Mouse (Mus musculus) urinary bladder, adult 2 months (tissue): ENCODE data around the gene Tmco1. TPM values are rescaled to one million over a fixed set of nuclear protein-coding genes. Genes with fewer than 3 reads are reported as not detected.

ENCODE experiments used
- DNase-seq: peaks from one replicate; pipeline ENCODE4 v3.0.0; 2022; ENCODE audit warnings: low spot score
- polyA plus RNA-seq: library from polyadenylated mRNA; depleted of rRNA; stranded (reverse); fragments of >200 nt; gene quantifications from 2 replicates; pipeline ENCODE4 v1.2.3, GENCODE M21; 2012; rRNA removed

The Tmco1 gene
- polyA plus RNA-seq: 120 and 134 TPM in 2 replicates

- peak; percentile 99 for DNase-seq
Measured at GRCm38 (mm10) chr1:167308261-167309054, at the start of gene Tmco1. Gene Tmco1 (plus strand): TSS chr1:167308378.

GRCm38 (mm10) chr1:167259702-167260101 lies 48.5 kb upstream of the Tmco1 start:
- DNase-seq: no peak

- DNase-seq: no peak
Measured at GRCm38 (mm10) chr1:167261750-167262149, 46.4 kb upstream of the Tmco1 start.

GRCm38 (mm10) chr1:167262489-167263041 lies 45.6 kb upstream of the Tmco1 start:
- no peak for DNase-seq

- no peak for DNase-seq
Measured at GRCm38 (mm10) chr1:167265366-167265765, 42.8 kb upstream of the Tmco1 start.

GRCm38 (mm10) chr1:167266720-167267119 lies 41.5 kb upstream of the Tmco1 start:
- DNase-seq: no peak

GRCm38 (mm10) chr1:167268360-167269063 lies 39.7 kb upstream of the Tmco1 start:
- no peak for DNase-seq

- no peak for DNase-seq
Measured at GRCm38 (mm10) chr1:167269350-167269811, 38.8 kb upstream of the Tmco1 start.

- DNase-seq: no peak
Measured at GRCm38 (mm10) chr1:167269856-167270270, 38.3 kb upstream of the Tmco1 start.

- no peak for DNase-seq
Measured at GRCm38 (mm10) chr1:167270342-167271111, 37.7 kb upstream of the Tmco1 start.

GRCm38 (mm10) chr1:167271304-167271703 lies 36.9 kb upstream of the Tmco1 start:
- no peak for DNase-seq

GRCm38 (mm10) chr1:167271841-167272240 lies 36.3 kb upstream of the Tmco1 start:
- DNase-seq: no peak

GRCm38 (mm10) chr1:167273380-167274163 lies 34.6 kb upstream of the Tmco1 start:
- DNase-seq: no peak

- no peak for DNase-seq
Measured at GRCm38 (mm10) chr1:167274646-167275390, 33.4 kb upstream of the Tmco1 start.

- no peak for DNase-seq
Measured at GRCm38 (mm10) chr1:167278395-167278794, 29.8 kb upstream of the Tmco1 start.

- DNase-seq: no peak
Measured at GRCm38 (mm10) chr1:167279160-167279715, 28.9 kb upstream of the Tmco1 start.

- DNase-seq: no peak
Measured at GRCm38 (mm10) chr1:167280061-167280460, 28.1 kb upstream of the Tmco1 start.

- no peak for DNase-seq
Measured at GRCm38 (mm10) chr1:167282112-167282511, 26.1 kb upstream of the Tmco1 start.

- DNase-seq: no peak
Measured at GRCm38 (mm10) chr1:167282768-167283167, 25.4 kb upstream of the Tmco1 start.
